Mouse (Mus musculus): ENCODE data around the gene Gm20422.

GRCm38 (mm10) chr8:69791415-69792068 lies 16.9 kb upstream of the Gm20422 start:
- TF ChIP-seq POLR2A (IDR thresholded peaks at IDR 0.05; ENCODE audit: extremely low read depth, insufficient read depth, low read length) (no peak), CTCF (IDR thresholded peaks at IDR 0.05; ENCODE audit: low read depth, low read length) (no peak)

All from liver, adult 2 months (tissue).